Mouse (Mus musculus) MEL (cell line): ENCODE measurements around the gene Col26a1. TPM values are rescaled to one million over a fixed set of nuclear protein-coding genes. Genes with fewer than 3 reads are reported as not detected.

Experiments
- DNase-seq: peaks from one replicate; pipeline ENCODE4 v3.0.0; 2011; ENCODE audit warnings: low read depth, low spot score
- H3K27ac ChIP-seq: 2 replicates; pipeline ENCODE4 v1.5.1; 2012; ENCODE audit warnings: low read depth, mild to moderate bottlenecking, control low read depth, low read length, moderate library complexity; ENCODE audit not compliant: control insufficient read depth
- H3K27me3 ChIP-seq, 2 experiments: fragments of 150-350 bp in 1 of 2; sonication (generic) in 1 of 2; 2 replicates each; pipeline ENCODE4 v1.6.1; 2012; ENCODE audit warnings: low read length in 2 of 2, mild to moderate bottlenecking in 2 of 2, improper control_type of control experiment in 1 of 2, moderate library complexity in 1 of 2; ENCODE audit not compliant: insufficient read depth in 2 of 2, control insufficient read depth in 1 of 2
- H3K36me3 ChIP-seq, 2 experiments: 2 replicates each; pipeline ENCODE4 v1.6.1; 2012 to 2014; ENCODE audit warnings: low read length in 2 of 2, improper control_type of control experiment in 1 of 2, inconsistent platforms in 1 of 2, mild to moderate bottlenecking in 1 of 2; ENCODE audit not compliant: insufficient read depth in 2 of 2, control insufficient read depth in 1 of 2
- H3K4me1 ChIP-seq, 2 experiments: fragments of 150-350 bp in 1 of 2; sonication (generic) in 1 of 2; 2 replicates each; pipeline ENCODE4 v1.6.1; 2012; ENCODE audit warnings: low read length in 2 of 2, improper control_type of control experiment in 1 of 2, mild to moderate bottlenecking in 1 of 2; ENCODE audit not compliant: insufficient read depth in 2 of 2, control insufficient read depth in 1 of 2
- H3K4me3 ChIP-seq, 2 experiments: fragments of 150-350 bp in 1 of 2; sonication (generic) in 1 of 2; 2 replicates each; pipeline ENCODE4 v1.5.1; 2012; ENCODE audit warnings: low read depth in 2 of 2, low read length in 2 of 2, mild to moderate bottlenecking in 2 of 2, moderate library complexity in 2 of 2, control low read depth in 1 of 2, improper control_type of control experiment in 1 of 2; ENCODE audit not compliant: control insufficient read depth in 1 of 2, insufficient read depth in 1 of 2
- H3K79me2 ChIP-seq: 2 replicates; pipeline ENCODE4 v1.6.1; 2012; ENCODE audit warnings: mild to moderate bottlenecking, low read length, moderate library complexity; ENCODE audit not compliant: control insufficient read depth, poor library complexity, insufficient read depth
- H3K9ac ChIP-seq: 2 replicates; pipeline ENCODE4 v1.6.1; 2012; ENCODE audit warnings: low read depth, mild to moderate bottlenecking, control low read depth, low read length, moderate library complexity; ENCODE audit not compliant: control insufficient read depth, poor library complexity, severe bottlenecking
- H3K9me3 ChIP-seq: fragments of 150-350 bp; sonication (generic); replicated peaks from 2 replicates; pipeline ENCODE4 v1.6.1; 2012; ENCODE audit warnings: mild to moderate bottlenecking, low read length, improper control_type of control experiment, moderate library complexity; ENCODE audit not compliant: insufficient read depth
- CHD1 ChIP-seq: IDR thresholded peaks from 2 replicates; pipeline ENCODE4 v1.6.1; 2012; ENCODE audit warnings: low read depth, mild to moderate bottlenecking, inconsistent platforms, low read length, improper control_type of control experiment
- CHD2 ChIP-seq: IDR thresholded peaks from 2 replicates; pipeline ENCODE4 v1.6.1; 2011; ENCODE audit warnings: low read length, improper control_type of control experiment
- CTCF ChIP-seq, 3 experiments: IDR thresholded peaks in 2 of 3; conservative IDR thresholded peaks in 1 of 3; 2 replicates each; pipeline ENCODE4 v1.5.1; 2011 to 2012; ENCODE audit warnings: low read length in 3 of 3, low read depth in 2 of 3, mild to moderate bottlenecking in 2 of 3, improper control_type of control experiment in 1 of 3, inconsistent platforms in 1 of 3, mixed read lengths in 1 of 3, moderate library complexity in 1 of 3; ENCODE audit not compliant: control insufficient read depth in 1 of 3, insufficient read depth in 1 of 3, poor library complexity in 1 of 3, severe bottlenecking in 1 of 3
- E2F4 ChIP-seq: IDR thresholded peaks from 2 replicates; pipeline ENCODE4 v1.6.1; 2011; ENCODE audit warnings: low read depth, low read length, improper control_type of control experiment, borderline replicate concordance
- EP300 ChIP-seq, 2 experiments: IDR thresholded peaks; 2 replicates each; pipeline ENCODE4 v1.6.1; 2011; ENCODE audit warnings: improper control_type of control experiment in 2 of 2, low read length in 2 of 2, low read depth in 1 of 2, mild to moderate bottlenecking in 1 of 2
- HCFC1 ChIP-seq: IDR thresholded peaks from 2 replicates; pipeline ENCODE4 v1.6.1; 2012; ENCODE audit warnings: low read depth, mild to moderate bottlenecking, inconsistent platforms, low read length, improper control_type of control experiment, moderate library complexity
- MAFK ChIP-seq: IDR thresholded peaks from 2 replicates; pipeline ENCODE4 v1.6.1; 2011; ENCODE audit warnings: low read depth, mild to moderate bottlenecking, low read length, improper control_type of control experiment, borderline replicate concordance
- MEF2A ChIP-seq: IDR thresholded peaks from 2 replicates; pipeline ENCODE4 v1.6.1; 2014; ENCODE audit warnings: low read depth, mild to moderate bottlenecking, inconsistent platforms, low read length, improper control_type of control experiment; ENCODE audit not compliant: poor library complexity, insufficient replicate concordance, severe bottlenecking; ENCODE audit errors: extremely low read depth
- MXI1 ChIP-seq: IDR thresholded peaks from 2 replicates; pipeline ENCODE4 v1.6.1; 2011; ENCODE audit warnings: mild to moderate bottlenecking, low read depth, low read length, improper control_type of control experiment
- NELFE ChIP-seq: IDR thresholded peaks from 2 replicates; pipeline ENCODE4 v1.6.1; 2011; ENCODE audit warnings: low read depth, low read length, improper control_type of control experiment
- NRF1 ChIP-seq: IDR thresholded peaks from 2 replicates; pipeline ENCODE4 v1.6.1; 2014; ENCODE audit warnings: low read depth, mild to moderate bottlenecking, inconsistent platforms, low read length, improper control_type of control experiment, moderate library complexity; ENCODE audit not compliant: poor library complexity, insufficient read depth, severe bottlenecking
- POLR2A ChIP-seq, 2 experiments: IDR thresholded peaks; 2 replicates each; pipeline ENCODE4 v1.6.1; 2011 to 2012; ENCODE audit warnings: low read length in 2 of 2, mild to moderate bottlenecking in 2 of 2, control low read depth in 1 of 2, improper control_type of control experiment in 1 of 2, low read depth in 1 of 2, moderate library complexity in 1 of 2; ENCODE audit not compliant: control insufficient read depth in 1 of 2, insufficient read depth in 1 of 2, poor library complexity in 1 of 2
- POLR2AphosphoS5 ChIP-seq: IDR thresholded peaks from 2 replicates; pipeline ENCODE4 v1.6.1; 2012; ENCODE audit warnings: low read depth, borderline replicate concordance, mild to moderate bottlenecking, inconsistent platforms, low read length, moderate library complexity, mixed read lengths
- TAL1 ChIP-seq: IDR thresholded peaks from 2 replicates; pipeline ENCODE4 v1.6.1; 2012; ENCODE audit warnings: mild to moderate bottlenecking, inconsistent platforms, low read length, moderate library complexity, mixed read lengths
- USF1 ChIP-seq: IDR thresholded peaks from 2 replicates; pipeline ENCODE4 v1.6.1; 2014; ENCODE audit warnings: low read depth, mild to moderate bottlenecking, inconsistent platforms, low read length, improper control_type of control experiment, moderate library complexity
- USF2 ChIP-seq, 2 experiments: IDR thresholded peaks; 2 replicates each; pipeline ENCODE4 v1.6.1; 2011 to 2012; ENCODE audit warnings: improper control_type of control experiment in 2 of 2, low read length in 2 of 2, borderline replicate concordance in 1 of 2, inconsistent platforms in 1 of 2, low read depth in 1 of 2, mild to moderate bottlenecking in 1 of 2; ENCODE audit not compliant: insufficient read depth in 1 of 2
- ZC3H11A ChIP-seq: IDR thresholded peaks from 2 replicates; pipeline ENCODE4 v1.6.1; 2012; ENCODE audit warnings: low read depth, mild to moderate bottlenecking, inconsistent platforms, low read length, improper control_type of control experiment
- polyA plus RNA-seq, 2 experiments: library from polyadenylated mRNA; stranded (reverse) in 1 of 2; unstranded in 1 of 2; fragments of >175 nt in 1 of 2; fragments of >200 nt in 1 of 2; gene quantifications; 2 replicates each; pipeline versions ENCODE4 v1.2.1 to v1.2.4; 2012; ENCODE audit warnings: low replicate concordance in 2 of 2, low read depth in 1 of 2; ENCODE audit not compliant: insufficient read length in 2 of 2, insufficient read depth in 1 of 2, missing spikeins in 1 of 2
- total RNA-seq: library from RNA; depleted of rRNA; stranded (reverse); fragments of 300-350 nt; gene quantifications from 2 replicates; pipeline ENCODE4 v1.2.3, GENCODE M21; 2012

The Col26a1 gene
- total and polyA plus RNA-seq, 3 experiments, result not detected

- TF ChIP-seq ZC3H11A (no peak), MXI1 (no peak), MEF2A (no peak), EP300 (IDR thresholded peaks at IDR 0.05; ENCODE audit: low read depth in 1 of 2, low read length in 2 of 2) (no peak), HCFC1 (no peak), NELFE (no peak), CHD1 (no peak), MAFK (no peak), E2F4 (no peak), TAL1 (no peak), NRF1 (no peak), POLR2AphosphoS5 (no peak)
- no peak for DNase-seq
- Histone ChIP-seq H3K4me1 (no peaks in the 10 kb centered on the region), H3K79me2 (no peaks in the 10 kb centered on the region), H3K27ac (no peak overlapping the region), H3K36me3 (no peaks in the 10 kb centered on the region), H3K4me3 (no peak overlapping the region), H3K9ac (no peak overlapping the region), H3K27me3 (no peaks in the 10 kb centered on the region), H3K9me3 (no peaks in the 10 kb centered on the region)
Observed at GRCm38 (mm10) chr5:136796917-136797316, 86.1 kb downstream of the Col26a1 start.

GRCm38 (mm10) chr5:136793807-136794206 lies 89.2 kb downstream of the Col26a1 start:
- no peak overlapping the region for H3K27ac ChIP-seq
- TF ChIP-seq CTCF (IDR thresholded peaks at IDR 0.05 in 2 of 3, conservative IDR thresholded peaks at IDR 0.05 in 1 of 3; ENCODE audit: control insufficient read depth in 1 of 3, insufficient read depth in 1 of 3, low read depth in 2 of 3, low read length in 3 of 3, poor library complexity in 1 of 3, severe bottlenecking in 1 of 3) (peak in 2 of 3 experiments; percentile 8 to 11; a peak in 1 of 6 replicates), E2F4 (no peak), USF2 (IDR thresholded peaks at IDR 0.05; ENCODE audit: borderline replicate concordance in 1 of 2, insufficient read depth in 1 of 2, low read depth in 1 of 2, low read length in 2 of 2) (no peak), USF1 (no peak), CHD2 (no peak), POLR2A (IDR thresholded peaks at IDR 0.05; ENCODE audit: control insufficient read depth in 1 of 2, insufficient read depth in 1 of 2, low read depth in 1 of 2, low read length in 2 of 2, poor library complexity in 1 of 2) (no peak), EP300 (IDR thresholded peaks at IDR 0.05; ENCODE audit: low read depth in 1 of 2, low read length in 2 of 2) (no peak)
- TF ChIP-seq, all 39 proteins: peak for 1
- no peak for DNase-seq
- Histone ChIP-seq H3K9ac (no peak overlapping the region), H3K4me3 (no peak overlapping the region), H3K27me3 (peaks cover 0 to 2% of the 10 kb centered on the region in 2 experiments; a peak in 2 of 4 replicates), H3K4me1 (no peaks in the 10 kb centered on the region), H3K79me2 (no peaks in the 10 kb centered on the region), H3K9me3 (no peaks in the 10 kb centered on the region), H3K36me3 (no peaks in the 10 kb centered on the region)
